Mouse (Mus musculus) cerebellum, adult 9-10 months (tissue): Measurements from ENCODE around the gene Klk5.
A peak's percentile ranks its signal among the peaks of the same experiment; 100 is the strongest.

Experiments
- DNase-seq: peaks from one replicate; pipeline ENCODE4 v3.0.0; 2022

Gene Klk5

DNA sequence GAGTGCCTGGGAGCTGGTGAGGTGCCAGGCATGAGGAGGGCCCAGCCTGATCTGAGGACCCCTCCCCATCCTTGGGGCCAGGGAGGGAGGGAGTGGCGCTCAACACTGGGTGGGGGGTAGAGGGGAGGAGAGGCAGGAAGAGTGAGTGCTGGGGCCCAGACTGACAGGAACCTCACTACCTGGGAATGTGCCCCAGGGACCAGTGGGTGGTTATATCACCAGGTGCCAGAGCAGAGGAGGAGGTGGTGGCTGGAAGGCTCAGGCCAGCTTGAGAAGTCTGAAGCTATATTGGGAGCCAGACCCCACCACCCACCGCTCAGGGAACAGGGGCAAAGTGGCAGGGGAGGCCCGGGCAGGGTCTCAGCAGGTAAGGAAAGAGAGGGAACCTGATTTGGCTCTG, at the start of gene Klk5:
TSS of gene Klk5 (plus strand) at position 271 of the 400 bp plus-strand sequence.
- DNase-seq: no peak

DNA sequence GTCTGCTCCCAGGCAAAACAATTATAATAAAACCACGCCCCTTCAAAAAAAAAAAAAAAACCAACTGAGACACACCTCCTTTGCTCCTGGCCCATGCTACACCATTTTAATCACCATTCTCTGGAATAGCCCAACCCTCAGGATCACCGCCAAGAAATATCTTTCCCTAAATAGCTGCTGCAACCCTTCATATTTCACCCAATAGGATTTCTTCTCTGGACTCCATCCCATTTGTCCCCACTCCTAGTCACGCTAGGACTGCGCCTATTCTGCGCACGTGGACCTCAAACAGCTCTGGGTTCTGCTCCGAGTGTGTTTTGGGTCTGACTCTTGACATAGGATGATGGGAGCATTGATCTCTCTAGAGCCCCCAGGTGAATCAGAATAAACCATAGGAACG, 45.4 kb upstream of the Klk5 start:
- no peak for DNase-seq

- no peak for DNase-seq
Observed at GRCm38 (mm10) chr7:43797333-43797769, 44.4 kb upstream of the Klk5 start, which contains the start of gene Klk8. Gene Klk8, plus strand, starts transcription at chr7:43797577.

DNA sequence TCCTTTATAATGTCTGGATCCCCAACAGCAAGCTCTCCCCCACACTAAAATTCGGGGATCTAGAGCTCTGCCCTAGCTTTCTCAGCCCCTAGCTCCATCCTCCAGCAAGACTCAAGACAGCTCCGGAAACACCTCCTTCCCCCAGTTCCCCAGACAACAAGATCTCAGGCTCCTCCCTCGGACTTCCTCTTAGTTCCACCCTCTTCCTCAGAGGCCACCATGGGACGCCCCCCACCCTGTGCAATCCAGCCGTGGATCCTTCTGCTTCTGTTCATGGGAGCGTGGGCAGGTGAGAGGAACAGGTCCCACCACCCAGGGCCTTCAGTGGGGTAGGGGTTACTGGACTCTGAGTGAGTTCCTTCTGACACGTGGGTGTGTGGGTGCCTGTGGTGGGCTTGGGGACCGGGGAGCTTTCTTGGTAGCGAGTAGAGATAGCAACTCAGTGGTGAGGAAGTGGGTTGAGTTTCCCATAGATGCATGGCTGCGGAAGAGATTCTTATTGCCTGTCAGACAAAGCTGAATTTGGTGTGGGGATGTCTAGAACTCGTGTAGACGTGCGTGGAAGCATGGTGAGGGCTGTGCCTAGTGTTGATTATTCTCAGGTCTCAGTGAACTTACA, 43.8 kb upstream of the Klk5 start:
- DNase-seq: no peak

- no peak for DNase-seq
Observed at GRCm38 (mm10) chr7:43799876-43800275, 41.9 kb upstream of the Klk5 start.

DNA sequence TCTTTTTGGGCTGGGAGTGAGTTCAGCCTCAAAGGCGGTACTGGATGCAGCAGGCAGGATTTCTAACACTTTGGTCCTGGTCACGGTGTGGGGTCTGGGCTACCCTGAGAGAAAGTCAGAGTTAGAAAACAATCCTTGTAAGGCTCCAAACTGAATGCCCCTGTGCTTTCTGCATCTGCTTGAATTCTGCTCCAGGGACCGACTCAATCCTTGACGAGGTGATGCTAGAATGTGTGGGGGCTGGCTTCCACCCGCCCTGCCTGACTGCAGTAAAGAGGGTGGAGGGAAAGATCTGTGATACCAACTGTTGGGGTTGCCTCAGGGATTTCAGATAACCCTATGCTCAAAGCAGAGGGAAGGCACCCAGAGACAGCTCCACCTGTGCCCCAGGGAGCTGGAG, 30.8 kb upstream of the Klk5 start, which contains the start of gene Klk7:
TSS of gene Klk7 (plus strand) at position 301 of the 400 bp plus-strand sequence.
- no peak for DNase-seq

GRCm38 (mm10) chr7:43815211-43815610, 26.6 kb upstream of the Klk5 start:
- no peak for DNase-seq

- no peak for DNase-seq
Observed at GRCm38 (mm10) chr7:43816746-43817145, 25.0 kb upstream of the Klk5 start.

DNA sequence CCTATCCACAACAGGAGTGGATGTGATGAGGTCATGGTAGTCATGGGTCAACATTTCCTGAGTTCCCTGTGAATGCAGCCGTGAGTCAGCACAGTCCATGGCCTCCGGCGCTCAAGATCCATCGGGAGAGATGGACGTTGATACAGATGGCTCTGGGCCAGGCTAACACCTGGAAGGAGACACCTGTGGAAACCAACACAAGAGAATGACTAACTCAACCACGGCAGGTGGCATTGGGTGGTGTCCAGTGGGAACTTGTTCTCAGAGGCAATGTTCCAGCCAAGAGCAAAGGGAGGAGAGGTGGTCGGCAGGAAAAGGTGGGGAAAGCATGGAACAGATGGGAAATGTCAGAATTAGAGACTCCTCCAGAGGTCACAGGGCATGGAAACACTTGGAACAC, 20.2 kb upstream of the Klk5 start:
- no peak for DNase-seq

GRCm38 (mm10) chr7:43824199-43824598, 17.6 kb upstream of the Klk5 start, which contains the start of gene Klk6:
Gene Klk6, plus strand, starts transcription at chr7:43824499.
- no peak for DNase-seq

DNA sequence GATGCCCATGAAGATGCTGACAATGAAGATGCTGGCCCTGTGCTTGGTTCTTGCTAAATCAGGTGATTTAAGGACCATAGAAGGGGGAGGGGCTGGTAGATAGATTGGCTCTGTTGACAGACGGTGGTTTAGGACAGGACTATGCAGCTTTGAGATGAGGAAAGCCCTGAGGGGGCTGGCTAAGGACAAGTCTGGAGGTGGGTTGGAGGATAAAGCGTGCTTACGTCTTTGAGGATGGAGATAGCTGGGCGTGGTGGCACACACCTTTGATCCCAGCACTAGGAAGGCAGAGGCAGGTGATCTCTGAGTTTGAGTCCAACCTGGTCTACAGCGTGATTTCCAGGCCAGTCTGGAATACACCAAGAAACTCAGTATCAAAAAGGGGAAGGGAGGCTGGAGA, 15.7 kb upstream of the Klk5 start:
- no peak for DNase-seq

- no peak for DNase-seq
Observed at GRCm38 (mm10) chr7:43827706-43828105, 14.1 kb upstream of the Klk5 start.

- DNase-seq: no peak
Observed at GRCm38 (mm10) chr7:43829006-43829405, 12.8 kb upstream of the Klk5 start.

- no peak for DNase-seq
Observed at GRCm38 (mm10) chr7:43843801-43844200, 2.0 kb downstream of the Klk5 start.

DNA sequence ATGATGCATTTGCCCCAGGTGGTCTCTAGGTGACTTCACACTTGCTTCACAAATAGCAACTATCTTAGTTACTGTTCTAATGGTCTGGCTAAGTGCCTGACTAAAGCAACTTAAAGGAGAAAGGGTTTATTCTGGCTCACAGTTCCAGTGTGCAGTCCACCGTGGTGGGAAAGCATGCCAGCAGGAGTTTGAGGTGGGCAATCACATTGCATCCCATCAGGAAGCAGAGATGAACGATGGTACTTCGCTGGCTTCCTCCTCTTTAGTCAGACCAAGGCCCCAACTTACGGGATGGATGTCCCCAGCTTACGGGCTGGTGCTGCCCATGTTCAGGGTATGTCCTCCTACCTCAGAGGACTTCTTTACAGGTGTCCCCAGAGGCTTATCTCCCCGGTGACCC, 9.8 kb downstream of the Klk5 start:
- no peak for DNase-seq

GRCm38 (mm10) chr7:43854642-43855380, 13.0 kb downstream of the Klk5 start:
- DNase-seq: no peak

DNA sequence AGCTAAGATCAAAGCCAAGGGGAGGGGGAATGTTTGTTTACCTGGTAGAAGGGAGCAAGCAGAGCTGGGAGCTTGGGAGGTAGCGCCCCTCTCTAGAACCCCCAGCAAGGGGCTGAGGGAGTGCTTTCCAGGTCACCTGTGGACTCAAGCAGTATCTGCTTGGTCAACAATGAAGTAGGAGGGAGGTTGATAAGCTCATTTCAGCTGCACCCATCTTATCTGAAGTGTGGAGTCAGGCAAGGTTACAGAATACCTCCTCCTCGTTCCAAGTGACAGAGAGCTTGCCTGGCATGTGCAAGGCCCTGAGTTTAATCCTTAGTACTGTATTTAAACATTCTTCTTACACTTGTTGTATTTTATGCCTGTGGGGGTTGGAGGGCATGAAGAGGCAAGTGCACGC, 13.9 kb downstream of the Klk5 start:
- no peak for DNase-seq

DNA sequence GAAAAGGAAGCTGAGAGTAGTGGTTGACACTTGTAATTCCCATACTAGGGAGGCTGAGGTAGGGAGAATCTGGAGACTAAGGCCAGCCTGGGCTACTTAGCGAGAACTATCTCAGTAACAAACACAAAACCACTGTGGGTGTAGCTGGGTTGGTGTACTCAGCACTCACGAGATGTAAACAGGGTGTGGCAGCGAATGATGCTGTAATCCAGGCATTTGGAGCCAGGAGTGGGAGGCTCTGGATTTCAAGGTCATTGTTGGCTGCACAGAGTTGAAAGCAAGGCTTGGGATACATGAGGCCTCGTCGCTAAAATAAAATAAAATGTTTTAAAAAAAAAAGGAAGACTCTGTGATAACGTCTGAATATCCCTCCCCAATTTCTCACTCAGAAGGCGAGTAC, 14.5 kb downstream of the Klk5 start:
- DNase-seq: no peak

DNA sequence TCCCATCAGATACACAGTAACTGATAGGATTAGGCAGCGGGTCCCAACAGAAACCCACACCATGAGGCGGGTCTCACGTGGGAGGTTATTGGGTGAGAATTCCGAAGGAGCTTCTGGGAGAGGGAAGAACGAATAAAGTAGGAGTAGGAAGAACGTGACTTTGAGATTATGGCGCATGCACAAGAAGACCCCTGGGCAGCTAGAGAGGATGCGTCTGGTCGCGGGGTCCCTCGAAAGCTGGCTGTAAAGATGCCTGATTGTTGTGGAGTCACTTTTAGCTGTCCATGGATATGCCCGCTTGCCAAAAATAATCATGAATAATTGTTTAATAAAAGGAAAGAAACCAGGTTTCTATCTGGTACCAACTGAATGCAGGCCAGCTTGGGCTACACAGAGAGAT, 15.7 kb downstream of the Klk5 start:
- no peak for DNase-seq

DNA sequence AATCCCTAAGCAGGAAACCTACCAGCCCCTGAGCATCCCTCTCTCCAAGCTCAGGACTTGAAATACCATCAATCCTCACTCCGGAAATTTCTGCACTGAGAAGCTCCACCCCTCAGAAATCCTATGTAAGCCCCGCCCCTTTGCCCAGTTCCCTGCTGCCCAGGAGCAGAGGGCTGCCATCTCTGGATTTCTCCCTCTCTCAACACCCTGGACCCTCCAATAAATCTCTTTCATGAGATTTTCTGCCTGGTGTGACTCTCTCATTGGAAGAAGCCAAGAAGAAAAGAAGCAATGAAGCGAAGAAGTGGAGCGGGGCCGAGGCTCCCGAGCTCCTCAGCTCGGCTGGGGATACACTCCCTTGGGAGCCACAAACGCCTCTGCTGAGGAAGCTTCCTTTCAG, 18.6 kb downstream of the Klk5 start:
- no peak for DNase-seq

GRCm38 (mm10) chr7:43873237-43873636, 31.5 kb downstream of the Klk5 start:
- DNase-seq: peak; percentile 16

GRCm38 (mm10) chr7:43873674-43874073, 31.9 kb downstream of the Klk5 start:
- DNase-seq: no peak

- no peak for DNase-seq
Observed at GRCm38 (mm10) chr7:43874868-43875375, 33.2 kb downstream of the Klk5 start.

DNA sequence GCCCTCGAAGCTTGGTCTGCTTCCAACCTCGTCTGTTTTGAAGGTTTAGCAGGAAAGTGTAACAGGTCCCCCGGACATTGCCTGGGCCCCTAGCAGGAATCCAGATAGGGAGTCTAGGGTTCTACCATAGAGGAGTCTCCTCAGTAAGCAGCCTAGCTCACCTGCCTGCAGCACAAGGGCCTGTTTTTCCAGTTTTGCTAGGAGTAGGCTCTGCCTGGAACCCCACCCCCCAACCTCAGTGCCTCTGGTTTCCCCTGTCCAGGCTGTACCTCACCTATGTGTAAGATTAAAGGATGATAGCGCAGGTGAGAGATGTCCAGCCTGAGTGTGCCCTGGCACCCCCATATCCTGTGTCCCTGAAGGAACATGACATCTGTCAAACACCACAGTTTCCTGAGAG, 34.7 kb downstream of the Klk5 start:
- no peak for DNase-seq
